Comparison of ENCODE assay signal across 40 mouse cellular contexts in genomic region chr10:52373834-52374233, GRCm38 (mm10). TPM values are rescaled to one million over a fixed set of nuclear protein-coding genes. Genes with fewer than 3 reads are reported as not detected.
A peak's percentile ranks its signal among the peaks of the same experiment; 100 is the strongest.
DNase-seq lines count a peak whose midpoint lies in the region; ATAC-seq and TF ChIP-seq lines count a peak whose summit lies in the region.
"Had no signal": no experiment of that assay in that cellular context is flagged by ENCODE, and none has a peak within 500 bp of the region (broad histone marks: within the 10 kb centered on the region; RNA-seq: fewer than 3 reads in every experiment).

No protein-coding gene starts in this region.

- H3K27ac ChIP-seq in lung, postnatal 0 days (ENCODE audit: low read length), result no peak overlapping the region
- no peak overlapping the region for H3K27ac ChIP-seq in spleen, adult 2 months (ENCODE audit: insufficient read depth, low read length)
- no peak overlapping the region for H3K27ac ChIP-seq in heart, embryonic 10.5 days
- H3K27ac ChIP-seq: embryonic facial prominence, embryonic 13.5 days; hindbrain, embryonic 14.5 days; limb, embryonic 10.5 days; limb, embryonic 15.5 days; liver, embryonic 14.5 days; macrophage; midbrain, embryonic 13.5 days; stomach, postnatal 0 days had no signal

- WGBS in lung, postnatal 0 days, result 73% methylated on average over 4 of the region's 4 CpGs
- WGBS in spleen, adult 2 months, result 50% methylated on average over 4 of the region's 4 CpGs
- WGBS in heart, embryonic 10.5 days, result 89% methylated on average over 4 of the region's 4 CpGs

- no peak for TF ChIP-seq CTCF in lung, postnatal 0 days (IDR thresholded peaks at IDR 0.05)
- TF ChIP-seq CTCF in spleen, adult 2 months (IDR thresholded peaks at IDR 0.05; ENCODE audit: extremely low read depth, insufficient read depth, insufficient read length, insufficient replicate concordance), result no peak

- H3K36me3 ChIP-seq in lung, postnatal 0 days (ENCODE audit: insufficient read depth, low read length), result no peaks in the 10 kb centered on the region
- H3K36me3 ChIP-seq in spleen, adult 2 months (ENCODE audit: control insufficient read depth, insufficient read depth, low read length), result no peaks in the 10 kb centered on the region
- H3K36me3 ChIP-seq in heart, embryonic 10.5 days, result 0 out of 2 replicates have a peak, but pooled peaks cover 2% of the 10 kb centered on the region
- H3K36me3 ChIP-seq: embryonic facial prominence, embryonic 13.5 days; limb, embryonic 15.5 days; midbrain, embryonic 13.5 days had no signal

- no peaks in the 10 kb centered on the region for H3K4me1 ChIP-seq in lung, postnatal 0 days (ENCODE audit: insufficient read depth, low read depth, low read length)
- H3K4me1 ChIP-seq in spleen, adult 2 months (ENCODE audit: control insufficient read depth, insufficient read depth, insufficient read length), result peaks cover 2% of the 10 kb centered on the region; the same call in 1 of the 2 replicates
- H3K4me1 ChIP-seq in heart, embryonic 10.5 days, result no peaks in the 10 kb centered on the region
- H3K4me1 ChIP-seq: embryonic facial prominence, embryonic 13.5 days; limb, embryonic 10.5 days had no signal

- peak; percentile 85 for DNase-seq in heart, adult 11 months
- DNase-seq in heart, postnatal 10 days, result no peak
- peak; percentile 20 for DNase-seq in lung, postnatal 36 days
- no peak for DNase-seq in lung, postnatal 0 days (ENCODE audit: low spot score)
- DNase-seq in spleen, adult 2 months (ENCODE audit: low read depth in 1 of 2, low spot score in 2 of 2), result peak; percentile 69 to 74
- no peak for DNase-seq in heart, embryonic 10.5 days (ENCODE audit: low spot score)
- no peak for DNase-seq in right cerebral cortex, adult 2 months (ENCODE audit: low spot score in 2 of 2)
- DNase-seq: adrenal gland, postnatal 25 days; cerebellum, adult 11-12 months; cerebellum, adult 9-11 months; embryo, embryonic 11 days; kidney, postnatal 14 days; layer of hippocampus, adult 9-11 months; lung, embryonic 14.5 days; thymus, adult 18-20 months; thymus, postnatal 25 days had no signal

- H3K4me2 ChIP-seq in lung, postnatal 0 days (replicated peaks; ENCODE audit: low read depth, low read length), result no peak overlapping the region
- H3K4me2 ChIP-seq: embryonic facial prominence, embryonic 13.5 days; heart, embryonic 11.5 days; hindbrain, embryonic 14.5 days; limb, embryonic 15.5 days; lung, embryonic 14.5 days; midbrain, embryonic 13.5 days had no signal

- no peaks in the 10 kb centered on the region for H3K9me3 ChIP-seq in lung, postnatal 0 days (ENCODE audit: low read length)
- H3K9me3 ChIP-seq in heart, embryonic 10.5 days, result no peaks in the 10 kb centered on the region
- H3K9me3 ChIP-seq: embryonic facial prominence, embryonic 13.5 days; limb, embryonic 10.5 days; limb, embryonic 15.5 days; midbrain, embryonic 13.5 days had no signal

- H3K9ac ChIP-seq in lung, postnatal 0 days (replicated peaks; ENCODE audit: low read depth), result no peak overlapping the region
- H3K9ac ChIP-seq: embryonic facial prominence, embryonic 13.5 days; hindbrain, embryonic 14.5 days; limb, embryonic 15.5 days; liver, embryonic 14.5 days; lung, embryonic 14.5 days; midbrain, embryonic 13.5 days had no signal

- no peak for TF ChIP-seq EP300 in lung, postnatal 0 days (IDR thresholded peaks at IDR 0.05)

- intact Hi-C loops in heart, postnatal 10 days (cut with DNase I), result no loop called here

- no peak for TF ChIP-seq POLR2A in spleen, adult 2 months (IDR thresholded peaks at IDR 0.05; ENCODE audit: low read depth, low read length)

- H3K27me3 ChIP-seq in lung, postnatal 0 days (replicated peaks; ENCODE audit: insufficient read depth, low read length), result no peaks in the 10 kb centered on the region
- no peaks in the 10 kb centered on the region for H3K27me3 ChIP-seq in spleen, adult 2 months (ENCODE audit: control insufficient read depth, insufficient read depth, low read length)
- H3K27me3 ChIP-seq in heart, embryonic 10.5 days (ENCODE audit: insufficient read depth, poor library complexity, severe bottlenecking), result no peaks in the 10 kb centered on the region
- H3K27me3 ChIP-seq: embryonic facial prominence, embryonic 13.5 days; limb, embryonic 15.5 days; midbrain, embryonic 13.5 days had no signal

- ATAC-seq in lung, postnatal 0 days, result no peak
- ATAC-seq: CD4-positive, CD25-positive, alpha-beta regulatory T cell, adult 4 months; forebrain, embryonic 16.5 days; inflammation-experienced regulatory T-cells, adult 6 months; midbrain, embryonic 13.5 days had no signal

- H3K4me3 ChIP-seq in lung, postnatal 0 days (ENCODE audit: low read depth, low read length), result no peak overlapping the region
- H3K4me3 ChIP-seq in spleen, adult 2 months (ENCODE audit: extremely low read depth, insufficient read depth, insufficient read length), result no peak overlapping the region
- H3K4me3 ChIP-seq in heart, embryonic 10.5 days, result no peak overlapping the region
- H3K4me3 ChIP-seq: embryonic facial prominence, embryonic 13.5 days; erythroblast, embryonic 14.5 days; limb, embryonic 10.5 days; limb, embryonic 15.5 days; midbrain, embryonic 13.5 days had no signal

RNA-seq across cellular contexts. Expression of gene Gopc, which starts 8.1 kb away (rescaled TPM):
- total RNA-seq in heart, postnatal 10 days (2021), result 10 to 100 TPM; 20.9 to 21.4 TPM
- polyA plus RNA-seq in lung, postnatal 0 days (2015; fragmentation: Nextera tagmentation; extraction: Ambion mirVana), result 13.7 and 15.4 TPM in 2 replicates
- 4.6 and 5.0 TPM in 2 replicates for polyA plus RNA-seq in spleen, adult 2 months (2012; rRNA removed)
- 17.4 and 18.4 TPM in 2 replicates for polyA plus RNA-seq in heart, embryonic 10.5 days (2016; fragmentation: Nextera tagmentation; extraction: Ambion mirVana)

RNA-seq across cellular contexts. Expression of gene Nepn, which starts 14.9 kb away (rescaled TPM):
- not detected for total RNA-seq in heart, postnatal 10 days (2021)
- not detected in 2 replicates for polyA plus RNA-seq in lung, postnatal 0 days (2015; fragmentation: Nextera tagmentation; extraction: Ambion mirVana)
- not detected in 2 replicates for polyA plus RNA-seq in spleen, adult 2 months (2012; rRNA removed)
- polyA plus RNA-seq in heart, embryonic 10.5 days (2016; fragmentation: Nextera tagmentation; extraction: Ambion mirVana), result 7.6 TPM in 1 of 2 replicates, not detected in the other
- total RNA-seq: hematopoietic stem cell, adult 5-6 weeks; left cerebral cortex, postnatal 10 days; megakaryocyte-erythroid progenitor cell, adult 5-6 weeks; monocyte, adult 5-6 weeks had no signal
- polyA plus RNA-seq: CD4-positive, CD25-positive, alpha-beta regulatory T cell, adult 4 months; embryonic facial prominence, embryonic 13.5 days; erythroblast, embryonic 14.5 days; forebrain, embryonic 11.5 days; forebrain, embryonic 16.5 days; heart, embryonic 16.5 days; hindbrain, embryonic 14.5 days; inflammation-experienced regulatory T-cells, adult 6 months; kidney, embryonic 14.5 days; limb, embryonic 10.5 days; limb, embryonic 15.5 days; lung, embryonic 14.5 days; macrophage; midbrain, embryonic 13.5 days; neural tube, embryonic 14.5 days had no signal

RNA-seq across cellular contexts. Expression of gene Gm26741, which starts 15.3 kb away (rescaled TPM):
- not detected for total RNA-seq in heart, postnatal 10 days (2021)
- polyA plus RNA-seq in lung, postnatal 0 days (2015; fragmentation: Nextera tagmentation; extraction: Ambion mirVana), result not detected in 2 replicates
- not detected in 2 replicates for polyA plus RNA-seq in spleen, adult 2 months (2012; rRNA removed)
- not detected in 2 replicates for polyA plus RNA-seq in heart, embryonic 10.5 days (2016; fragmentation: Nextera tagmentation; extraction: Ambion mirVana)
- total RNA-seq: adrenal gland, adult 18-20 months; adrenal gland, postnatal 25 days; gastrocnemius, adult 8-10 months; gastrocnemius, postnatal 4 days; hematopoietic stem cell, adult 5-6 weeks; left cerebral cortex, postnatal 10 days; megakaryocyte-erythroid progenitor cell, adult 5-6 weeks; monocyte, adult 5-6 weeks had no signal
- polyA plus RNA-seq: CD4-positive, CD25-positive, alpha-beta regulatory T cell, adult 4 months; embryonic facial prominence, embryonic 13.5 days; erythroblast, embryonic 14.5 days; forebrain, embryonic 11.5 days; forebrain, embryonic 16.5 days; heart, embryonic 11.5 days; heart, embryonic 16.5 days; hindbrain, embryonic 14.5 days; inflammation-experienced regulatory T-cells, adult 6 months; kidney, embryonic 14.5 days; limb, embryonic 10.5 days; limb, embryonic 15.5 days; liver, embryonic 14.5 days; lung, embryonic 14.5 days; macrophage; midbrain, embryonic 13.5 days; neural tube, embryonic 14.5 days; stomach, postnatal 0 days had no signal

RNA-seq across cellular contexts. Expression of gene Nus1, which starts 43.5 kb away (rescaled TPM):
- 10 to 100 TPM; 28.5 to 33.0 TPM for total RNA-seq in heart, postnatal 10 days (2021)
- 9.0 and 11.3 TPM in 2 replicates for polyA plus RNA-seq in lung, postnatal 0 days (2015; fragmentation: Nextera tagmentation; extraction: Ambion mirVana)
- 7.3 and 10.6 TPM in 2 replicates for polyA plus RNA-seq in spleen, adult 2 months (2012; rRNA removed)
- 9.4 and 14.1 TPM in 2 replicates for polyA plus RNA-seq in heart, embryonic 10.5 days (2016; fragmentation: Nextera tagmentation; extraction: Ambion mirVana)

Comparison
In these comparisons a context has a peak if more than half of its experiments do, and no peak if none do; other contexts are left out.
1. DNase-seq: peak in heart, adult 11 months (single experiment), lung, postnatal 36 days (single experiment) and spleen, adult 2 months (2 of 2); none in heart, postnatal 10 days (0 of 2), lung, postnatal 0 days (single experiment), heart, embryonic 10.5 days (single experiment) and right cerebral cortex, adult 2 months (0 of 2).